Mouse (Mus musculus) stomach, embryonic 14.5 days (tissue): ENCODE data around the gene 1110059E24Rik. TPM values are rescaled to one million over a fixed set of nuclear protein-coding genes. Genes with fewer than 3 reads are reported as not detected.

Source experiments
- ATAC-seq: fragments of 200-750 bp; cut with Nextera tagmentation; 2 replicates; pipeline ENCODE4 v1.8.0; 2017; ENCODE audit warnings: low read depth, moderate TSS enrichment; ENCODE audit not compliant: insufficient number of reproducible peaks, insufficient read depth, low FRiP score
- H3K27ac ChIP-seq: fragments of 300-500 bp; sonication (generic); 2 replicates; pipeline ENCODE4 v1.5.1; 2014; ENCODE audit warnings: mild to moderate bottlenecking, low read length, moderate library complexity, mixed read lengths
- H3K27me3 ChIP-seq: fragments of 300-500 bp; sonication (generic); 2 replicates; pipeline ENCODE4 v1.6.1; 2014; ENCODE audit warnings: low read length, control low read depth, mixed read lengths; ENCODE audit not compliant: control insufficient read depth, insufficient read depth
- H3K36me3 ChIP-seq: fragments of 300-500 bp; sonication (generic); 2 replicates; pipeline ENCODE4 v1.6.1; 2014; ENCODE audit warnings: mild to moderate bottlenecking, control low read depth, low read length, moderate library complexity, mixed read lengths; ENCODE audit not compliant: control insufficient read depth, insufficient read depth
- H3K4me1 ChIP-seq: fragments of 300-500 bp; sonication (generic); 2 replicates; pipeline ENCODE4 v1.6.1; 2014; ENCODE audit warnings: low read length, control low read depth, mixed read lengths; ENCODE audit not compliant: control insufficient read depth, insufficient read depth
- H3K4me2 ChIP-seq: fragments of 300-500 bp; sonication (generic); replicated peaks from 2 replicates; pipeline ENCODE4 v1.6.1; 2014; ENCODE audit warnings: low read depth, low read length, control low read depth
- H3K4me3 ChIP-seq: fragments of 300-500 bp; sonication (generic); 2 replicates; pipeline ENCODE4 v1.5.1; 2014; ENCODE audit warnings: low read depth, low read length, control low read depth
- H3K9ac ChIP-seq: fragments of 300-500 bp; sonication (generic); replicated peaks from 2 replicates; pipeline ENCODE4 v1.6.1; 2014; ENCODE audit warnings: low read depth, mild to moderate bottlenecking, control low read depth, low read length, moderate library complexity, mixed read lengths
- H3K9me3 ChIP-seq: fragments of 300-500 bp; sonication (generic); 2 replicates; pipeline ENCODE4 v1.6.1; 2016; ENCODE audit warnings: low read depth, low read length, control low read depth; ENCODE audit not compliant: control insufficient read depth
- WGBS: fragments of 180-500 bp; shearing (Covaris S2); extraction: QIAGEN DNeasy Blood & Tissue Kit; methylation state at CpG from one replicate; pipeline ENCODE4 v1.1.7; 2014; 5-methylcytosine and 5-hydroxymethylcytosine counted together
- polyA plus RNA-seq: library from polyadenylated mRNA; unstranded; fragments of >200 nt; fragmentation: Nextera tagmentation; extraction: Ambion mirVana; gene quantifications from 2 replicates; pipeline ENCODE4 v1.2.1, GENCODE M21; 2014

Gene 1110059E24Rik
- polyA plus RNA-seq, result 58.0 and 58.2 TPM in 2 replicates

- 5% methylated on average over 52 of the region's 52 CpGs for WGBS
- no peaks in the 10 kb centered on the region; the same call in 1 of the 2 replicates for H3K36me3 ChIP-seq
- H3K9me3 ChIP-seq, result no peaks in the 10 kb centered on the region
- ATAC-seq, result peak; percentile 98
- H3K9ac ChIP-seq, result peak within 1 kb of the TSS; percentile 87
- H3K27me3 ChIP-seq, result no peaks in the 10 kb centered on the region
- H3K27ac ChIP-seq, result peak within 1 kb of the TSS; percentile 97
- peak within 1 kb of the TSS; percentile 67 for H3K4me3 ChIP-seq
- H3K4me1 ChIP-seq, result peaks cover 15% of the 10 kb centered on the region; the same call in 1 of the 2 replicates
- peak within 1 kb of the TSS; percentile 80 for H3K4me2 ChIP-seq
Measured at GRCm38 (mm10) chr19:21652285-21653171, at the start of gene 1110059E24Rik. 1110059E24Rik (minus strand) TSS chr19:21652976.

DNA sequence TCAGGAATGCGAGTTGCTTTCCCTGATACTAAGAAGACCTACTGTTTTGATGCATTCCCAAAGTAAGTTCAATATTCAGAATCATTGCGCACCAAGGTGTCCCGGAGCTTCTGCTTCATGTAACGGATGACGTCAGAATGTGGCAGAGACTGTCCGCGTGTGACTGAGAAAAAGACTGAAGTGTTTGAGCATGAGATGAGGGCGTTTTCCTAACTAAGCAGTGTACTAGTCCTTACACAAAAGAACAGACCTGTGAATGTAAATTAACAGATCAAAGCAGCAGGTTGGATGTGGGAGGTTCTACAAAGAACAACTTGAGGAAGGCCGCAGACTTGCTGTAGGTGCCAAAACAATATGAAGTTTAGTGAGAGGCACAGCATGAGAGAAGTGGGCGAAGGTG is 28.2 kb upstream of the 1110059E24Rik start:
- H3K27ac ChIP-seq, result no peak overlapping the region
- no peaks in the 10 kb centered on the region for H3K27me3 ChIP-seq
- H3K4me2 ChIP-seq, result no peak overlapping the region
- H3K36me3 ChIP-seq, result peaks cover 16% of the 10 kb centered on the region
- no peaks in the 10 kb centered on the region for H3K4me1 ChIP-seq
- WGBS, result 95% methylated on average over 10 of the region's 10 CpGs
- no peaks in the 10 kb centered on the region for H3K9me3 ChIP-seq
- no peak overlapping the region for H3K4me3 ChIP-seq
- no peak overlapping the region for H3K9ac ChIP-seq
- no peak for ATAC-seq

DNA sequence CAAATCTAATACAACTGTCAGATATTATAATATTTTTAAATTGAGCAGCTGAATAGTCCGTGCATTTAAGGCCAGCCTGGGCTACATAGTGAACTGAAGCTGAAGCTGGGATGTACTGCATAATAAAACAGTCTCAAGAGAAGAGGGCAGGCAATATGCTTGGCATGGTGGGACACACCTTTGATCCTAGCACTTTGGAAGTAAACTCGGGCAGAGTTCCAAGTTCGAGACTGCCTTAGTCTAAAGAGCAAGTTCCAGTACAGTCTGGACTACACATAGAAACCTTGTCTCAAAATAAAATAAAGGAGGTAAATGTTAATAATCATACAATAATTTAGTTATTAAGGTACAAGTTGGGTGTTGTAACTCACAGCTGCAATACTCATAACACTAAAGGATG is 27.3 kb upstream of the 1110059E24Rik start:
- no peaks in the 10 kb centered on the region for H3K27me3 ChIP-seq
- H3K4me1 ChIP-seq, result no peaks in the 10 kb centered on the region
- WGBS, result 95% methylated on average over 3 of the region's 3 CpGs
- ATAC-seq, result no peak
- H3K4me3 ChIP-seq, result no peak overlapping the region
- peaks cover 16% of the 10 kb centered on the region; the same call in 1 of the 2 replicates for H3K36me3 ChIP-seq
- no peak overlapping the region for H3K4me2 ChIP-seq
- H3K9me3 ChIP-seq, result no peaks in the 10 kb centered on the region
- H3K27ac ChIP-seq, result no peak overlapping the region
- no peak overlapping the region for H3K9ac ChIP-seq

DNA sequence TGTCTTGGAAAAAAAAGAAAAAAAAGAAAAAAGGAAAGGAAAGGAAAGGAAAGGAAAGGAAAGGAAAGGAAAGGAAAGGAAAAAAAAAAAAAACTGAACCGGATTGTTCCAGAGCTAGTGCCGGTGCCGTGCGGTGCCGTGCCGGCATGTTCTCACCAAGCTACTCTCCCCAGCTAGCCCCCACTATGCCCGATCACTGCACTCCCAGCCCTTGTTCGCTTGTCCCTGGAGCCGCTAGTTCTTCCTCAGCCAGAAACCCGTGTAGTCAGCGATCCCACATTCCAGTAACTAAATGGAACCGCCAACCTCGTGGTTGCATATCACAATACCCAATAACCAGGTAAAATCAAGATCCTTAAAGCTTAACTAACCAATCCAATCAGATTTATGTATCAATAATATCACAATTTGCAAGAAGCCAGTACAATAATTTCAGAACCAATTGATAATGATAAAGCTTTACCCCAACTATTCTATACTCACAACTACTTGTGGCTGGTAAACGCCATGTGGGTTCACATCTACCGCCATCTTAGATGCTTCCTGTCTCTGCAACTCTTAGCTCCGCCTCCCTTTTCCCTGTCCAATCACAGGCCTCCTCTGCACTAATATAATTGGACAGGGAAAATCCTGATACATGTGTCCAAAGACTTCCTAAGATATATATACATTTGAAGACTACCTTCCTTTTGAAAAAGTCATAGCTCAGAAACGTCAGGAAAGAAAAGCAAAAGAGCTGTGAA is 21.7 kb upstream of the 1110059E24Rik start:
- H3K4me1 ChIP-seq, result no peaks in the 10 kb centered on the region
- no peaks in the 10 kb centered on the region; the same call in 1 of the 2 replicates for H3K9me3 ChIP-seq
- H3K4me3 ChIP-seq, result no peak overlapping the region
- H3K4me2 ChIP-seq, result no peak overlapping the region
- 98% methylated on average over 17 of the region's 17 CpGs for WGBS
- H3K27ac ChIP-seq, result no peak overlapping the region
- no peak overlapping the region for H3K9ac ChIP-seq
- H3K36me3 ChIP-seq, result peaks cover 6% of the 10 kb centered on the region; the same call in 1 of the 2 replicates
- no peaks in the 10 kb centered on the region for H3K27me3 ChIP-seq
- ATAC-seq, result no peak

GRCm38 (mm10) chr19:21669650-21670049 is 16.9 kb upstream of the 1110059E24Rik start:
- Histone ChIP-seq H3K4me2 (no peak overlapping the region), H3K27me3 (no peaks in the 10 kb centered on the region), H3K4me3 (no peak overlapping the region), H3K36me3 (no peaks in the 10 kb centered on the region), H3K9ac (no peak overlapping the region), H3K4me1 (no peaks in the 10 kb centered on the region), H3K27ac (no peak overlapping the region), H3K9me3 (no peaks in the 10 kb centered on the region; the same call in 1 of the 2 replicates)
- ATAC-seq, result no peak
- WGBS, result 88% methylated on average over 4 of the region's 4 CpGs

DNA sequence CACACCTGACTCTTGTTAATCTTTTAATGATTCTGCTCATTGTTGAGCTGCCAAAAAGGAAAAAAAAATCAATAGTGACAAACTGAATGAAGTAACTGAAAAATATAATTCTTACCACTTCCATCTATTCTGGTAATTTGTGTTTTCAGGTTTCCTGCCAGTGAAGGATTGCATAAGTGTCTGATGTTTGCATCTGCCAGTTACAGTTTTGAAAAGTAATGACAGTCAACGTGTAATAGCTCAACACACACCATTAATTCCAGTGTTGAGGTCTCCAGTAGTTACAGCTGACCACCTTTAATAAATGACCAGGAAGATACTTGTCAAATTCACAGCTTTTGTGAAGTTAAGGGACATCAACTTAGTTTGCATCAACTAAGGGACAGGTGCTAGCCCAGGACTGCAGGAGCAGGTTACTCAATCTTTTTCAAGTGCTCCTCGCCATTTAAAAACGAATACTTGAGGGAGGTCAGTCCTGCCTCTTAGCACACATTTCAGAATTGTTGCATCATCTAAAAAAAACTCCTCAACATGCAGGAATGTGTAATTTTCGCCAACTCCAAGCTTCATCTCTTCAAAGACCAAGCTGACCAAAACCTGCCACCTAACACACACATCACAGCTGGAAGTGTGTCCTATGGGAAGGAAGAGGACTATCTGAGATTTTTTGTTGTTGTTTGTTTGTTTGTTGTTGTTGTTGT is 11.1 kb upstream of the 1110059E24Rik start:
- ATAC-seq, result no peak
- Histone ChIP-seq H3K9ac (no peak overlapping the region), H3K4me1 (no peaks in the 10 kb centered on the region), H3K4me2 (no peak overlapping the region), H3K36me3 (no peaks in the 10 kb centered on the region), H3K4me3 (no peak overlapping the region), H3K27ac (no peak overlapping the region), H3K9me3 (no peaks in the 10 kb centered on the region), H3K27me3 (no peaks in the 10 kb centered on the region)
- WGBS, result 75% methylated on average over 4 of the region's 4 CpGs

DNA sequence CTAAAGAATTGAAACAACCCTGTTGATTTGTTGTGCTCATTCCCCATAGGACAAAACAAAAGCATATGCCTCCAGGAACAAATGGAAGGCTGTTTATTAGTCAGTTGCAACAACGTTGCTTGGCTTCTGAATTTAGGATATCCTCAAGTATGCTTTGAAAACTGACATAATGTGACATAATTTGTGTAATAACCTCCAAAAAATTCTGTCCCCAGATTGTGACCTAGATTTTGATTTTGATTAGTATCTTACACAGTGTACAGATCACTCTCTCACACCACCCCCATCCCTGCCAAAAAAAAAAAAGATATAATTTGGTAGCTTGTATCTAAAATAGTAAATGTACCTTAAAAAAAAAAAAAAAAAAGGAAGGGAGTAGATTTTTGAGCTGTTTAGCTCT is 8.0 kb upstream of the 1110059E24Rik start:
- no peaks in the 10 kb centered on the region for H3K27me3 ChIP-seq
- no peak overlapping the region for H3K4me3 ChIP-seq
- no peak overlapping the region for H3K4me2 ChIP-seq
- H3K9me3 ChIP-seq, result no peaks in the 10 kb centered on the region
- no peaks in the 10 kb centered on the region for H3K36me3 ChIP-seq
- H3K9ac ChIP-seq, result no peak overlapping the region
- no peak for ATAC-seq
- H3K27ac ChIP-seq, result no peak overlapping the region
- WGBS, result 73% methylated on average over 1 of the region's 1 CpGs
- no peaks in the 10 kb centered on the region for H3K4me1 ChIP-seq

DNA sequence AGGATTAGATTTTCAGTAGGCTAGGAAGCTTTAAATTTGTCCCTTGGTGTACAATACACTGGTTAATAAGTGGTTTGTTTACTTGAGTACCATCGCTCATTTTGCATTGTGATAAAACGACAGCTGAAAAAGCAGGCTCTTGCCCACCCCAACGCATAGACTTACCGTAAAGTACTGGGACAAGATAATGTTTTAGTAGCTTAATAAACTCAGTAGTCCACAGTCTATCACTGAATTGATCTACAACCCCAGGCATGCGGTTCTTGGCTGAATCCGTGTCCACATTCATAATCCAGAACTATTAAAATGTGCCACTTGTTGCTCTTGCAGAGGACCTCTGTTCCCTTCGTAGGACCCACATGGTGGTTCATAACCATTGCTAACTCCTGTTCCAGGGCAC is 2.0 kb upstream of the 1110059E24Rik start:
- no peak overlapping the region for H3K27ac ChIP-seq
- H3K27me3 ChIP-seq, result no peaks in the 10 kb centered on the region
- ATAC-seq, result no peak
- H3K4me1 ChIP-seq, result peaks cover 15% of the 10 kb centered on the region; the same call in 1 of the 2 replicates
- peak overlapping the region; percentile 67 for H3K4me3 ChIP-seq
- H3K9me3 ChIP-seq, result no peaks in the 10 kb centered on the region
- H3K36me3 ChIP-seq, result no peaks in the 10 kb centered on the region
- peak overlapping the region; percentile 72 for H3K4me2 ChIP-seq
- no peak overlapping the region; the same call in 1 of the 2 replicates for H3K9ac ChIP-seq
- 60% methylated on average over 7 of the region's 7 CpGs for WGBS
